In genomic region chr1:169249021-169249420, GRCm38 (mm10) we compare ENCODE assay signal across 31 mouse cellular contexts.
DNase-seq lines count a peak whose midpoint lies in the region; ATAC-seq and TF ChIP-seq lines count a peak whose summit lies in the region.
"Had no signal": no experiment of that assay in that cellular context is flagged by ENCODE, and none has a peak within 500 bp of the region (broad histone marks: within the 10 kb centered on the region; RNA-seq: fewer than 3 reads in every experiment).

No protein-coding gene starts in this region.

- no peak for TF ChIP-seq CTCF in forebrain, postnatal 0 days (IDR thresholded peaks at IDR 0.05; ENCODE audit: low read depth)

- H3K9ac ChIP-seq in forebrain, postnatal 0 days, result no peak overlapping the region
- H3K9ac ChIP-seq in forebrain, embryonic 12.5 days, result no peak overlapping the region
- no peak overlapping the region for H3K9ac ChIP-seq in heart, embryonic 16.5 days (ENCODE audit: low read length)
- H3K9ac ChIP-seq in heart, embryonic 12.5 days, result no peak overlapping the region
- H3K9ac ChIP-seq: embryonic facial prominence, embryonic 12.5 days; kidney, embryonic 15.5 days; limb, embryonic 12.5 days; liver, embryonic 12.5 days; liver, postnatal 0 days; midbrain, embryonic 12.5 days; neural tube, embryonic 12.5 days had no signal

- H3K4me3 ChIP-seq in forebrain, postnatal 0 days (ENCODE audit: low read depth, low read length), result no peak overlapping the region
- no peak overlapping the region for H3K4me3 ChIP-seq in forebrain, embryonic 12.5 days (replicated peaks)
- H3K4me3 ChIP-seq in heart, embryonic 16.5 days (ENCODE audit: low read length), result no peak overlapping the region
- no peak overlapping the region for H3K4me3 ChIP-seq in heart, embryonic 12.5 days
- H3K4me3 ChIP-seq: embryonic facial prominence, embryonic 12.5 days; kidney, embryonic 15.5 days; limb, embryonic 12.5 days; liver, embryonic 12.5 days; megakaryocyte, embryonic 14.5 days; midbrain, embryonic 12.5 days; myocyte; neural tube, embryonic 12.5 days had no signal

- H3K4me1 ChIP-seq in forebrain, postnatal 0 days (ENCODE audit: insufficient read depth), result no peaks in the 10 kb centered on the region
- no peaks in the 10 kb centered on the region for H3K4me1 ChIP-seq in forebrain, embryonic 12.5 days
- H3K4me1 ChIP-seq in heart, embryonic 16.5 days (ENCODE audit: control insufficient read depth, insufficient read depth, low read length), result peaks cover 10% of the 10 kb centered on the region
- peaks cover 20% of the 10 kb centered on the region for H3K4me1 ChIP-seq in heart, embryonic 12.5 days (replicated peaks)
- H3K4me1 ChIP-seq: embryonic facial prominence, embryonic 12.5 days; kidney, embryonic 15.5 days; limb, embryonic 12.5 days; liver, embryonic 12.5 days; megakaryocyte, embryonic 14.5 days; midbrain, embryonic 12.5 days; neural tube, embryonic 12.5 days had no signal

- no peaks in the 10 kb centered on the region for H3K27me3 ChIP-seq in forebrain, postnatal 0 days (ENCODE audit: insufficient read depth, low read length)
- no peaks in the 10 kb centered on the region for H3K27me3 ChIP-seq in forebrain, embryonic 12.5 days
- peaks cover 4% of the 10 kb centered on the region; the same call in 1 of the 2 replicates for H3K27me3 ChIP-seq in heart, embryonic 16.5 days (ENCODE audit: control insufficient read depth, insufficient read depth, low read length)
- peaks cover 31% of the 10 kb centered on the region for H3K27me3 ChIP-seq in heart, embryonic 12.5 days (replicated peaks)
- H3K27me3 ChIP-seq: embryonic facial prominence, embryonic 12.5 days; kidney, embryonic 15.5 days; liver, embryonic 12.5 days; megakaryocyte, embryonic 14.5 days; midbrain, embryonic 12.5 days; neural tube, embryonic 12.5 days had no signal

- 70% methylated on average over 7 of the region's 7 CpGs for WGBS in forebrain, postnatal 0 days
- WGBS in forebrain, embryonic 12.5 days, result 87% methylated on average over 7 of the region's 7 CpGs
- WGBS in heart, embryonic 16.5 days, result 29% methylated on average over 7 of the region's 7 CpGs
- 35% methylated on average over 7 of the region's 7 CpGs for WGBS in heart, embryonic 12.5 days

- no peak overlapping the region for H3K4me2 ChIP-seq in forebrain, postnatal 0 days (ENCODE audit: low read depth)
- H3K4me2 ChIP-seq in forebrain, embryonic 12.5 days, result no peak overlapping the region
- H3K4me2 ChIP-seq in heart, embryonic 16.5 days (ENCODE audit: low read depth, low read length), result 0 out of 2 replicates have a peak overlapping the region, but pooled peaks have one; percentile 11
- no peak overlapping the region for H3K4me2 ChIP-seq in heart, embryonic 12.5 days
- H3K4me2 ChIP-seq: embryonic facial prominence, embryonic 12.5 days; kidney, embryonic 15.5 days; limb, embryonic 12.5 days; liver, embryonic 12.5 days; midbrain, embryonic 12.5 days; neural tube, embryonic 12.5 days had no signal

- no peak overlapping the region for H3K27ac ChIP-seq in forebrain, postnatal 0 days (ENCODE audit: low read depth, low read length)
- H3K27ac ChIP-seq in forebrain, embryonic 12.5 days, result no peak overlapping the region
- H3K27ac ChIP-seq in heart, embryonic 16.5 days (ENCODE audit: low read length), result no peak overlapping the region
- no peak overlapping the region for H3K27ac ChIP-seq in heart, embryonic 12.5 days (ENCODE audit: poor library complexity, severe bottlenecking)
- H3K27ac ChIP-seq: embryonic facial prominence, embryonic 12.5 days; kidney, embryonic 15.5 days; limb, embryonic 12.5 days; liver, embryonic 12.5 days; midbrain, embryonic 12.5 days; neural tube, embryonic 12.5 days had no signal

- no peaks in the 10 kb centered on the region for H3K9me3 ChIP-seq in forebrain, postnatal 0 days (ENCODE audit: low read length)
- H3K9me3 ChIP-seq in forebrain, embryonic 12.5 days, result no peaks in the 10 kb centered on the region
- no peaks in the 10 kb centered on the region for H3K9me3 ChIP-seq in heart, embryonic 16.5 days (replicated peaks; ENCODE audit: control insufficient read depth, low read length)
- no peaks in the 10 kb centered on the region for H3K9me3 ChIP-seq in heart, embryonic 12.5 days (replicated peaks)
- H3K9me3 ChIP-seq: embryonic facial prominence, embryonic 12.5 days; kidney, embryonic 15.5 days; limb, embryonic 12.5 days; liver, embryonic 12.5 days; midbrain, embryonic 12.5 days; neural tube, embryonic 12.5 days had no signal

- intact Hi-C loops in left cerebral cortex, postnatal 14 days (cut with DNase I), result no loop called here
- intact Hi-C loops in left cerebral cortex, postnatal 4 days (cut with DNase I), result no loop called here

- no peaks in the 10 kb centered on the region for H3K36me3 ChIP-seq in forebrain, postnatal 0 days (ENCODE audit: insufficient read depth)
- H3K36me3 ChIP-seq in forebrain, embryonic 12.5 days (replicated peaks), result no peaks in the 10 kb centered on the region
- H3K36me3 ChIP-seq in heart, embryonic 16.5 days (ENCODE audit: control insufficient read depth, insufficient read depth), result no peaks in the 10 kb centered on the region
- H3K36me3 ChIP-seq in heart, embryonic 12.5 days, result no peaks in the 10 kb centered on the region
- H3K36me3 ChIP-seq: embryonic facial prominence, embryonic 12.5 days; G1E; kidney, embryonic 15.5 days; limb, embryonic 12.5 days; liver, embryonic 12.5 days; midbrain, embryonic 12.5 days; neural tube, embryonic 12.5 days had no signal

- peak; percentile 26 for DNase-seq in forebrain, postnatal 0 days
- DNase-seq in left cerebral cortex, postnatal 14 days (ENCODE audit: low spot score in 2 of 2), result peak; percentile 8 to 26
- DNase-seq in left cerebral cortex, postnatal 4 days, result no peak
- DNase-seq: adrenal gland, adult 8-10 months; cerebellum, adult 11-12 months; cerebellum, adult 9-11 months; embryo, embryonic 11 days; gastrocnemius, postnatal 10 days; heart, postnatal 14 days; kidney, adult 18-20 months; kidney, postnatal 25 days; liver, postnatal 0 days; lung, postnatal 36 days; right cerebral cortex, adult 18-20 months; spleen, adult 18-20 months; thymus, adult 18-20 months; thymus, postnatal 36 days had no signal

- ATAC-seq in forebrain, postnatal 0 days, result peak; percentile 83
- no peak for ATAC-seq in forebrain, embryonic 12.5 days (ENCODE audit: low FRiP score)
- ATAC-seq in heart, embryonic 16.5 days (replicated peaks; ENCODE audit: extremely low read depth, insufficient read depth, low FRiP score), result peak; percentile 83
- no peak for ATAC-seq in heart, embryonic 12.5 days (ENCODE audit: insufficient number of reproducible peaks, low FRiP score)
- ATAC-seq in megakaryocyte progenitor cell, adult 5-6 weeks (replicated peaks; ENCODE audit: poor library complexity), result no peak
- ATAC-seq: hindbrain, embryonic 16.5 days; liver, embryonic 12.5 days; liver, postnatal 0 days had no signal

Comparison
In these comparisons a context has a peak if more than half of its experiments do, and no peak if none do; other contexts are left out.
1. ATAC-seq: peak in forebrain, postnatal 0 days (single experiment) and heart, embryonic 16.5 days (single experiment); none in forebrain, embryonic 12.5 days (single experiment), heart, embryonic 12.5 days (single experiment) and megakaryocyte progenitor cell, adult 5-6 weeks (single experiment).